Mouse (Mus musculus) cerebellum, adult (tissue): Measurements from ENCODE around the gene Atp8b5.

Experiments used
- ATAC-seq: cut with Nextera tagmentation; 2 replicates; pipeline ENCODE4 v1.9.2; 2017; ENCODE audit warnings: mild to moderate bottlenecking, moderate library complexity, mixed read lengths; ENCODE audit not compliant: insufficient number of reproducible peaks, low FRiP score, low TSS enrichment

The Atp8b5 gene

GRCm38 (mm10) chr4:43404697-43405096 lies 137.7 kb downstream of the Atp8b5 start:
- ATAC-seq: no peak

DNA sequence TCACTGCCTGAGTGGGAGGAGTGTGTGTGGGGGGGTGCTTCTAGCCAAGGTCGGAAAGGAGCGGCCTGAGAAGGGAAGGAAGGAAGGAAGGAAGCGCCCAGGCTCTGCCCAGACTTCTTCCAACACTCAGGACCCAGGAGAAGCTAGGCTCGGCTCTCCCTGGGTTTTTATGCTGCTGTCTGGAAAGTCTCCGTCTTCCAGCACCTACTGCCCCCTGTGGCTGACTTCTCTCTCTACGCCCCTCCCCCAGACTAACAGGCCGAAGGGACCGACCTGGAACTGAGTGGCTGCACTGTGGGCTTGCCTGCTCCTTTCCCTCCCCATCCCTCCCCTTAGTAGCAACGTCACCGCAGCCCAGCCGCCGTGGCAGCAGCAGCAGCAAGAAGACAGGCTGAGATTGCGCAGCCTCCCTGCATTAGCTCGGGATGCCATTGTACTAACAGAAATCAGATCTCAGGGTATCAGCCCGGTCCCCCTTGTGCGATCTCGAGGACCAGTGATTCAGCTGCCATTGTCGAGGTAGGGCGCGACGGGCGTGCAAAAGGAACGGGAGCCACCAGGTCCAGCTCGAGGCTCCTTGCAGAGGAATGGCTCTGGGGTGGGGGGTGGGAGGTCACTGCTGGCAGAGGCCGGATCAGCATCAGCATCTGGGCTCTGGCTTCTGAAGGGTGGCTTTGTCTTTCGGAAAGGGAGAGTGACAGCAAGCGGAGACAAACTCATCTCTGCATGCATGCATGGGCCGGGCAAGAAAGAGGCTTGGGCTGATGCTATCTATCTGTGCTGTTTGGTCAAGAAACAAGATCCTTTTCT lies 139.4 kb downstream of the Atp8b5 start:
- ATAC-seq: peak; percentile 57

DNA sequence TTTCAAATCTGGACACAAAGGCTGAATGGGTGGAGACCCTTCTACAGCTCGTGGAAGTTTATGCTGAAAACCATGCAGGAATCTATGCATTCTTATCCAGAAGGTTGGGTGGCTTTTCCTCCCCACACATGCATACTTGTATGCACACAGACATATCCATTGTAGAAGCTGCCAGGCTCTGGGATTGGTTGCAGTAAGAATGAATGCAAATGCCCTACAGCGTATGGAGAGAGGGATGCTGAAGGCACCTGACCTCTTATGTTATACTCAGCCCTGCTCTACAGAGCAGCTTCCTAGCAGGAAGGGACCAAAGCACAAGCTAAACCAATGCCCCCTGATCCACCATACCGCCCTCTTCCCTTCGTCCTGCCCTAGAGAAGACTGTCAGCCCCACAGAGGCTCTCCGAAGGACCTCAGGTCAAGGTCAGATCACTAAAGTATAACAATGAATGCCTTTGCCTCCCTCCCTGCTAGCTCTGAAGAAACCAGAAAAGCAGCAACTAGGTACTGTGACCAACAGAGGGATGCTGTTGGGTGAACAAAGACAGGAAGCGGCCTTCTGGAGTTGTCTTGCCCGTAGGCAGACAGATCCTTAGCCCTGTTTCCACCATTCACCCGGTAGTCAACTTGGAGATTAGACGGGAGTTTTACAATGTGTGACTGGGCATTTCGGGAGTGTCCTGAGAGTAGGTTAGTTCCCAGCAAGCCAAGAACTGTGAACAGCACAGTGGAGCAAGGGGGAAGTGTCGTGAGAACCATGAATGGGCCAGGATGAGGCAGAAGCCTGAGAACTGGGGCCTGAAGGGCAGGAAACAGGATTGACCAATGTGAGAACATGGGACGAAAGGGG lies 140.3 kb downstream of the Atp8b5 start:
- ATAC-seq: no peak

DNA sequence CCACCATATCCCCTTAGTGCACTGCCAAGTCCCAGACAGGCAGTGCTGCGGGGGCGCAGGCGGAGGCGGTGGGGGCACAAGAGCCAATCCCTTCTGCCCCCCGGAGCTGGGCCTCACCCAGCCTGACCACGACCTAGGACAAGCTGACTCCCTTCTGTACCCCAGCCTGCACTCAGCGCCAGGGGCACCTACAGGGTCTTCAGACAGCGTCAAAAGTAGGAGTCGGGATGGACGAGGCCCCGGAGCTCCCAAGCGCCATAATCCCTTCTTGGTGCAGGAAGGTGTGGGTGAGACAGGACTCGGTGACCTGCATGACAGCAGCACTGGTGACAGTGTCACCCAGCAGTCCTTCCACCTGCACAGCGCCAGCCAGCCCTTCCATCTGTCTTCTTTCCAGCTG lies 147.8 kb downstream of the Atp8b5 start:
- no peak for ATAC-seq

- ATAC-seq: no peak
Measured at GRCm38 (mm10) chr4:43415221-43416070, 148.5 kb downstream of the Atp8b5 start.

DNA sequence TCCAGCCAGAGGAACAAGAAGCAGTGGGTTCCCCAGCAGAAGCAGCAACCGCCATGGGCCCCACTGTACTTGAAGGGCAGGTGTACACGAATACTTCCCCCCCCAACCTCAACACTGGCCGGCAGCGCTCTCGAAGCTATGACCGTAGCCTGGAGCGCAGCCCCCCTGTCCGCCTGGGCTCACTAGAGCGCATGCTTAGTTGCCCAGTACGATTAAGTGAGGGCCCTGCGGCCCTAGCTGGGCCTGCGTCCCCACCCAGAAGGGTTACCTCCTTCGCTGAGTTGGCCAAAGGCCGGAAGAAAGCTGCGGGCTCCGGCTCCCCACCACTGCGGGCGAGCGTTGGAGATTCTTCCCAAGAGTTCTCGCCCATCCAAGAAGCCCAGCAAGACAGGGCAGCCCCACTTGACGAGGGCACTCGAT lies 149.1 kb downstream of the Atp8b5 start:
- ATAC-seq: no peak

DNA sequence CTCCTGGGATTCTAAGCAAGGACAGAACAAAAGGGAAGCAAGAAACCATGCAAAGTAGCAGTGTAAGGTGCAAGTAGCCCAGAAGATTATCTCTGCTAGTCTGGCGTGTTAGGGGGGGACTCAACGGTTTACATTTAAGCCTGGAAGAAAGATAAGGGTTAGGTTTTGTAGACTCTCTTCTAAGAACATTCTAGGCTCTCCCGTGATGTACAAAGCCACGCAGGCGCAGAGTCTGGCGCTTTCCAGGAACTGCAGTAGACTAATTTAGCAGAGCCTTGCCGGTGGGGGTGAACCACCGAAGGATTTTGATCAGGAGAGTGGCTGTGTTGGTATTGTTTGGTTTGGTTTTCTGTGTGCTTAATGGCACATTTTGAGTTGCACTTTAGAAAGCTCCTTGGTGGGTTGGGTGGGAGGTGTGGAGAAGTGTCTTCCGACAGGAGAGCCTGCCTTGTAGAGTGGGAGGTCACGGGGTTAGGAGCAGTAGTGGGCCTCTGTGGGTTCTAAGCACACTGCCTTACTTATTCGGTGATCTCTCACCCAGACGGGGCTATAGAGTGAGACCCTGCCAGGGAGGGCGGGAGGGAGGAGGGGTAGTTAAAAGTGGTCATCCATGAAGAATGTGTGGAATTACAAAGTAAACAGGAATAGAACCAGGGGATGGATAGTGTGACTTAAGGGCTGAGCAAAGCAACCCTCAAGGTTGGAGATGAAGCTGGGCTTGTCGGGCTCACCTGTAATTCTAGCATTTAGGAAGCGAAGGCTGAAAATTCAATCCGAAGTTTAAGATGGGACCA lies 150.5 kb downstream of the Atp8b5 start:
- no peak for ATAC-seq

DNA sequence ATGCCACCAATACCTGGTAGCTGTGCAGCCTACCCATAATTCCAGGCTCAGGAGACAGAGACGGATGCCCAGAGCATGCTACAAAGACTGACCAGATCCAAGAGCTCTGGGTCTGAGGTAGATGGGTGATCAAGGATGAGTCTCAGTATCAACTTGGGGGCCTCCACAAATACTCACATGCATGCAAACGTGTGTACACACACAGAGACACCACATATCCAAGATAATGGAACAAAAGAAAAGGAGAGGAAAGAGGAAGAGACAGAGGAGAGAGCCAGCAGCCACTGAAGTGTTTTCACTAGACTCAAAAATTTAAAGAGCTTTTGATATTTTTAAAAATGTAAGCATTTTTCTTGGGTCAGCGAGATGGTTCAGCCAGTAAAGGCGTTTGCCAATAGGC lies 151.5 kb downstream of the Atp8b5 start:
- no peak for ATAC-seq

DNA sequence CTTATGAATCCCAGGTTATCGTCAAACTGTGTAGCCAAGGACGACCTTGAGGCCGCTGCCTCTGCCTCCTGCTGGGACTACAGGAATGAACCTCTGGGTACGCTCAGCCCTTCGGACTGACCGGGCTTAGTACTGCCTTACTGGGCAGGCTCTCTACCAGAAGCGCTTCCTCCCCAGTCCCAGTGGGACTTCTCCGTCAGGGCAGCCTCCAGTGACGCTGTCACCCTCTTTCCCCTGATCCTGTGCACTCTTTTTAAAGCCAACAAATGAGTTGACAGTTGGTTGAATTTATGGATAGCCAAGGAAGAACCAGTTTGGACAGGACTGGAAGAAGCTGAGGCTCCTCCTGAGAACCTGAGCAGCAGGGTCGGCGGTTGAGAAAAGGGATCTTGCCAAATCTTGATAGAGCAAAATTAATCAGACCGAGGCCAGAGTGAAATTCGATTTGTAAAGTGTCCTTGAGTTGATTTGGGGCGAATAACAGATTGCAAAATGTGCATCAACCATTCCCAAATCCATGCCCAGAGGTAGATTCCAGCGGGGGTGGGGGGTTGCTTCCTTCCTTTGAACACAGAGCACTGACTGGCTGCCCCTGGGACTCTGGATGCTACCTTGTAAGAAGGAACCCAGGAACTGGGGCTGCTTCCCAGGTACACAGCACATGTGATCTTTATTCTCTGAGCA lies 152.2 kb downstream of the Atp8b5 start:
- no peak for ATAC-seq

DNA sequence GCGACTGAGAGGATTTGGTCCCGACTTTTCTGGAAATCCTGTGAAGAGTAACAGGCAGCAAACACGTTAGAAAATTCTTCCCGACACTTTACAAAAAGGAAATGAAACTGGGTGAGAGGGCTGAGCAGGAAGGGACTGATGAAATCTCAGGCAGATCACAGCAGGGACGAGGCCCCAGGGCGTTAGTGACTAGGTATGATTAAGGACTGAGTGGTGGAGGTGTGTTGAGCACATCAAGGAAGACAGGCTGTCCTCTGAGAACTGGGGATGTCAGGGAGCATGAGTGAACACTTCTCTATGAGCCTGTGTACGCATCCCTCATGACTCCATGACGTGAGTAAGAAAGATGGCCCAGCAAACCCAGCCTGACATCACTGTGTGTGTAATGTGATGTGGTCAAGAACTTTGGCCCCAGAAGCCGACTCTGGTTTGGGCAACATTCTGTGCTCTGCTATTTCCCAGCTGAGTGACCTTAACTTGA lies 152.9 kb downstream of the Atp8b5 start:
- no peak for ATAC-seq

- no peak for ATAC-seq
Measured at GRCm38 (mm10) chr4:43420305-43420704, 153.3 kb downstream of the Atp8b5 start.

DNA sequence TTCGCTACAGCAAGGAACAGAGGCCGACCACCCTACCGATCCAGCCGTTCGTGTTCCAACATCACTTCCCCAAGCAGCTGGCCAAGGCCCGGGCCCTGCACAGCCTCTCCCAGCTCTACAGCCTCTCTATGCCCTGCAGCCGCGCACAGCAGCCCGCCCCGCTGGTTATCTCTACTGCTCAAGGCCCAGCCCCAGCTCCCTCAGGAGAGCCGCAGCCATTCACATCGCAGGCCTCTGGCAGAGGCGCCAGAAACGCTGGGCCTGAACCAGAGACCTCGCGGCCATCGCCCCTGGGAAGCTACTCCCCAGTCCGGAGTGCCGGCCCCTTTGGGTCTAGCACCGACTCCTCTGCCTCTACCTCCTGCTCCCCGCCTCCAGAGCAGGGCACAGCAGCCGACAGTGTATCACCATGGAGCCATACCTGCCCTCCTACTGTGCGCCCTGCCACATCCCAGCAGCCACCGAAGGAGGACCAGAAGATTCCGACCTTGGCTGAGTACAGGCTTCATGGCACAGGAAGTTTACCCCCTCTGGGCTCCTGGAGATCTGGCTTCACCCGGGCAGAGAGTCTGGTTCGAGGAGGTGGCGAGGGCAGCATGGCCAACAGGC lies 154.8 kb downstream of the Atp8b5 start:
- no peak for ATAC-seq
